Mouse (Mus musculus) brain, embryonic 14.5 days (tissue): Measurements from ENCODE around the gene Atf7.

ENCODE experiments used
- CTCF ChIP-seq: fragments of 200-500 bp; IDR thresholded peaks from 2 replicates; pipeline ENCODE4 v1.5.1; 2012; ENCODE audit warnings: inconsistent platforms, mild to moderate bottlenecking, moderate library complexity, borderline replicate concordance; ENCODE audit not compliant: insufficient read depth, insufficient read length; ENCODE audit errors: extremely low read depth
- POLR2A ChIP-seq: fragments of 200-500 bp; IDR thresholded peaks from 2 replicates; pipeline ENCODE4 v1.6.1; 2012; ENCODE audit warnings: mild to moderate bottlenecking, inconsistent platforms, borderline replicate concordance; ENCODE audit not compliant: poor library complexity, insufficient read depth, insufficient read length, severe bottlenecking; ENCODE audit errors: extremely low read depth

GRCm38 (mm10) chr15:102516293-102516692, 109.0 kb downstream of the Atf7 start:
- TF ChIP-seq CTCF (no peak), POLR2A (no peak)
